Mouse (Mus musculus) bone marrow, adult 2 months (tissue): ENCODE data around the gene Mfsd6.

ENCODE experiments used
- CTCF ChIP-seq: fragments of 200-500 bp; IDR thresholded peaks from 2 replicates; pipeline ENCODE4 v1.5.1; 2011; ENCODE audit warnings: low read length, control low read depth; ENCODE audit not compliant: control insufficient read depth, insufficient read depth
- POLR2A ChIP-seq: fragments of 200-500 bp; IDR thresholded peaks from 2 replicates; pipeline ENCODE4 v1.6.1; 2011; ENCODE audit warnings: low read depth, mild to moderate bottlenecking, control low read depth, low read length, borderline replicate concordance; ENCODE audit not compliant: control insufficient read depth

GRCm38 (mm10) chr1:52663228-52663627 lies 64.0 kb downstream of the Mfsd6 start:
- TF ChIP-seq CTCF, result no peak
- no peak for TF ChIP-seq POLR2A
